Mouse (Mus musculus) ES-E14 (cell line): Measurements from ENCODE around the gene Lrrc75a. TPM values are rescaled to one million over a fixed set of nuclear protein-coding genes. Genes with fewer than 3 reads are reported as not detected.
A peak's percentile ranks its signal among the peaks of the same experiment; 100 is the strongest.

Source experiments
- DNase-seq: peaks from one replicate; pipeline ENCODE4 v3.0.0-alpha.2; 2013; ENCODE audit warnings: low read depth, low spot score
- H3K27ac ChIP-seq: 2 replicates; pipeline ENCODE4 v1.5.1; 2012; ENCODE audit warnings: low read depth, mild to moderate bottlenecking, low read length, moderate library complexity, mixed read lengths; ENCODE audit not compliant: poor library complexity, insufficient read depth, severe bottlenecking
- H3K36me3 ChIP-seq: 2 replicates; pipeline ENCODE4 v1.6.1; 2012; ENCODE audit warnings: mild to moderate bottlenecking, low read length, moderate library complexity, mixed read lengths; ENCODE audit not compliant: control insufficient read depth, poor library complexity, insufficient read depth, severe bottlenecking
- H3K4me1 ChIP-seq, 2 experiments: fragments of 150-350 bp in 1 of 2; sonication (generic) in 1 of 2; 2 replicates each; pipeline ENCODE4 v1.6.1; 2012; ENCODE audit warnings: low read length in 2 of 2, mild to moderate bottlenecking in 1 of 2, mixed read lengths in 1 of 2; ENCODE audit not compliant: control insufficient read depth in 2 of 2, insufficient read depth in 2 of 2, poor library complexity in 1 of 2
- H3K4me3 ChIP-seq, 2 experiments: fragments of 150-350 bp in 1 of 2; sonication (generic) in 1 of 2; 2 replicates each; pipeline ENCODE4 v1.5.1; 2012; ENCODE audit warnings: low read length in 2 of 2, low read depth in 1 of 2, mild to moderate bottlenecking in 1 of 2, mixed read lengths in 1 of 2; ENCODE audit not compliant: insufficient read depth in 1 of 2, poor library complexity in 1 of 2, severe bottlenecking in 1 of 2
- H3K9ac ChIP-seq: 2 replicates; pipeline ENCODE4 v1.6.1; 2012; ENCODE audit warnings: low read depth, mild to moderate bottlenecking, low read length, mixed read lengths; ENCODE audit not compliant: poor library complexity, insufficient read depth, severe bottlenecking
- H3K9me3 ChIP-seq: fragments of 150-350 bp; sonication (generic); 2 replicates; pipeline ENCODE4 v1.6.1; 2012; ENCODE audit warnings: low read depth, mild to moderate bottlenecking, low read length; ENCODE audit not compliant: control insufficient read depth, insufficient read depth
- CHD2 ChIP-seq: IDR thresholded peaks from 2 replicates; pipeline ENCODE4 v1.6.1; 2014; ENCODE audit warnings: mild to moderate bottlenecking, low read depth, low read length, inconsistent platforms
- HCFC1 ChIP-seq: IDR thresholded peaks from 2 replicates; pipeline ENCODE4 v1.6.1; 2012; ENCODE audit warnings: low read length, inconsistent platforms, borderline replicate concordance; ENCODE audit not compliant: insufficient read depth
- MAFK ChIP-seq: IDR thresholded peaks from 2 replicates; pipeline ENCODE4 v1.6.1; 2014; ENCODE audit warnings: mild to moderate bottlenecking, low read depth, low read length, inconsistent platforms; ENCODE audit not compliant: insufficient read depth
- ZC3H11A ChIP-seq: IDR thresholded peaks from 2 replicates; pipeline ENCODE4 v1.6.1; 2012; ENCODE audit warnings: low read depth, mild to moderate bottlenecking, inconsistent platforms, low read length, borderline replicate concordance
- ZNF384 ChIP-seq: IDR thresholded peaks from 2 replicates; pipeline ENCODE4 v1.6.1; 2012; ENCODE audit warnings: low read depth, low read length, inconsistent platforms
- in situ Hi-C, 2 experiments: fragments of 600-800 bp; cut with MboI; formaldehyde crosslinking; loops; one replicate each; pipeline ENCODE4 v1.15.1; 2025; ENCODE audit warnings: low sequenced_read_pairs in 2 of 2, inconsistent platforms in 1 of 2; ENCODE audit not compliant: unreplicated experiment in 2 of 2
- total RNA-seq: library from RNA; depleted of rRNA; stranded (reverse); fragments of 300-350 nt; gene quantifications from 2 replicates; pipeline ENCODE4 v1.2.3, GENCODE M21; 2012

The Lrrc75a gene
- total RNA-seq, 1 experiment = 9.9 TPM

GRCm38 (mm10) chr11:62565747-62566146 is 82.6 kb downstream of the Lrrc75a start:
- Histone ChIP-seq H3K9ac (no peak overlapping the region), H3K27ac (no peak overlapping the region), H3K36me3 (no peaks in the 10 kb centered on the region), H3K9me3 (no peaks in the 10 kb centered on the region), H3K4me1 (peaks cover 0 to 4% of the 10 kb centered on the region in 2 experiments; a peak in 1 of 4 replicates), H3K4me3 (no peak overlapping the region)
- in situ Hi-C loops = no loop called here
- no peak for DNase-seq
- TF ChIP-seq HCFC1 (no peak), CHD2 (no peak), ZNF384 (no peak), MAFK (no peak), ZC3H11A (no peak)

- TF ChIP-seq CHD2 = no peak
- TF ChIP-seq HCFC1 = no peak
- TF ChIP-seq ZC3H11A = no peak
- no peak for TF ChIP-seq ZNF384
- no peak for TF ChIP-seq MAFK
- no peak overlapping the region for H3K9ac ChIP-seq
- H3K4me3 ChIP-seq = no peak overlapping the region
- in situ Hi-C loops = no loop called here
- no peaks in the 10 kb centered on the region for H3K9me3 ChIP-seq
- H3K4me1 ChIP-seq = peaks cover 0 to 4% of the 10 kb centered on the region in 2 experiments; a peak in 1 of 4 replicates
- H3K36me3 ChIP-seq = no peaks in the 10 kb centered on the region
- DNase-seq = no peak
- no peak overlapping the region for H3K27ac ChIP-seq
Measured at GRCm38 (mm10) chr11:62563590-62563989, 84.7 kb downstream of the Lrrc75a start.

- H3K4me1 ChIP-seq = no peaks in the 10 kb centered on the region
- no peak overlapping the region for H3K27ac ChIP-seq
- no peaks in the 10 kb centered on the region for H3K36me3 ChIP-seq
- in situ Hi-C loops = no loop called here
- H3K9me3 ChIP-seq = no peaks in the 10 kb centered on the region
- TF ChIP-seq ZNF384 = no peak
- no peak for TF ChIP-seq HCFC1
- TF ChIP-seq ZC3H11A = no peak
- TF ChIP-seq MAFK = no peak
- no peak for TF ChIP-seq CHD2
- no peak for DNase-seq
- peak overlapping the region; percentile 30 to 69 for H3K4me3 ChIP-seq
- H3K9ac ChIP-seq = peak overlapping the region; percentile 78
Measured at GRCm38 (mm10) chr11:62560463-62561016, 87.8 kb downstream of the Lrrc75a start.

- Histone ChIP-seq H3K4me3 (no peak overlapping the region), H3K36me3 (no peaks in the 10 kb centered on the region; the same call in 1 of the 2 replicates), H3K9me3 (no peaks in the 10 kb centered on the region), H3K4me1 (no peaks in the 10 kb centered on the region; a peak in 1 of 4 replicates), H3K27ac (no peak overlapping the region), H3K9ac (no peak overlapping the region)
- DNase-seq = no peak
- in situ Hi-C loops = no loop called here
- no peak for TF ChIP-seq ZC3H11A
- no peak for TF ChIP-seq HCFC1
- TF ChIP-seq ZNF384 = no peak
- TF ChIP-seq CHD2 = no peak
- TF ChIP-seq MAFK = no peak
Measured at GRCm38 (mm10) chr11:62558961-62559646, 89.2 kb downstream of the Lrrc75a start.
